Comparison of ENCODE assay signal across 19 mouse cellular contexts in genomic region chr5:100162053-100162452, GRCm38 (mm10). TPM values are rescaled to one million over a fixed set of nuclear protein-coding genes. Genes with fewer than 3 reads are reported as not detected.
"Had no signal": no experiment of that assay in that cellular context is flagged by ENCODE, and none has a peak within 500 bp of the region (broad histone marks: within the 10 kb centered on the region; RNA-seq: fewer than 3 reads in every experiment).

No protein-coding gene starts in this region.

- H3K27ac ChIP-seq: kidney, postnatal 0 days; layer of hippocampus, adult 2 months; limb, embryonic 13.5 days; liver, embryonic 14.5 days; macrophage; midbrain, embryonic 13.5 days; neural tube, embryonic 15.5 days had no signal

- H3K36me3 ChIP-seq: limb, embryonic 13.5 days; midbrain, embryonic 13.5 days; neural tube, embryonic 15.5 days had no signal

- DNase-seq: kidney, adult 9 months; kidney, postnatal 36 days; left cerebral cortex, postnatal 4 days; lung, adult 18-20 months; lung, postnatal 10 days; right cerebral cortex, postnatal 4 days; spleen, adult 18-20 months; thymus, adult 18-20 months; thymus, postnatal 14 days had no signal

- ATAC-seq: intestine, postnatal 0 days; midbrain, embryonic 13.5 days had no signal

- H3K4me3 ChIP-seq: layer of hippocampus, adult 2 months; limb, embryonic 13.5 days; midbrain, embryonic 13.5 days; myocyte; neural tube, embryonic 15.5 days had no signal

- H3K27me3 ChIP-seq: neural tube, embryonic 15.5 days had no signal

RNA-seq across cellular contexts. Expression of gene Tmem150c, which starts 2.4 kb away (rescaled TPM):
- total RNA-seq: liver, adult 2 months had no signal
- polyA plus RNA-seq: myocyte had no signal
